Mouse (Mus musculus) adrenal gland, adult (tissue): ENCODE measurements around the gene Arhgef33.
"Not testable (repeated sequence)": the region's sequence is repeated elsewhere in the genome, so short reads cannot be mapped to it uniquely, and the experiment has no call there.

ENCODE experiments used
- DNase-seq, 2 experiments: peaks; one replicate each; pipeline ENCODE4 v3.0.0; 2022 to 2023; ENCODE audit warnings: low spot score in 1 of 2; ENCODE audit not compliant: inconsistent age in 2 of 2

Gene Arhgef33

GRCm38 (mm10) chr17:80332386-80332785 lies 25.2 kb downstream of the Arhgef33 start:
- peak in 1 of 2 experiments; percentile 62 for DNase-seq

GRCm38 (mm10) chr17:80345277-80345676 lies 38.1 kb downstream of the Arhgef33 start:
- DNase-seq: no peak

- DNase-seq: no peak
Observed at GRCm38 (mm10) chr17:80346591-80347125, 39.5 kb downstream of the Arhgef33 start.

- no peak for DNase-seq
Observed at GRCm38 (mm10) chr17:80347234-80347633, 40.0 kb downstream of the Arhgef33 start.

- DNase-seq: no peak
Observed at GRCm38 (mm10) chr17:80360245-80360644, 53.0 kb downstream of the Arhgef33 start.

- peak in 1 of 2 experiments; percentile 28 for DNase-seq
Observed at GRCm38 (mm10) chr17:80367276-80367675, 60.1 kb downstream of the Arhgef33 start.

GRCm38 (mm10) chr17:80368606-80369005 lies 61.4 kb downstream of the Arhgef33 start:
- DNase-seq: no peak

- peak; percentile 91 to 94 for DNase-seq
Observed at GRCm38 (mm10) chr17:80372989-80373725, 66.0 kb downstream of the Arhgef33 start, which contains the start of gene Gm10190. TSS of gene Gm10190 (minus strand) at chr17:80373541.

GRCm38 (mm10) chr17:80373726-80374096 lies 66.5 kb downstream of the Arhgef33 start:
- DNase-seq: no peak

GRCm38 (mm10) chr17:80378386-80378785 lies 71.2 kb downstream of the Arhgef33 start:
- DNase-seq: not testable (repeated sequence)

- no peak for DNase-seq
Observed at GRCm38 (mm10) chr17:80385671-80386070, 78.5 kb downstream of the Arhgef33 start.

GRCm38 (mm10) chr17:80390024-80390423 lies 82.8 kb downstream of the Arhgef33 start:
- DNase-seq: no peak

- peak; percentile 55 to 84 for DNase-seq
Observed at GRCm38 (mm10) chr17:80391423-80392403, 84.5 kb downstream of the Arhgef33 start.

GRCm38 (mm10) chr17:80398243-80398642 lies 91.0 kb downstream of the Arhgef33 start:
- DNase-seq: no peak

GRCm38 (mm10) chr17:80411182-80411581 lies 104.0 kb downstream of the Arhgef33 start:
- DNase-seq: no peak

- no peak for DNase-seq
Observed at GRCm38 (mm10) chr17:80418572-80419210, 111.5 kb downstream of the Arhgef33 start.

GRCm38 (mm10) chr17:80420998-80421397 lies 113.8 kb downstream of the Arhgef33 start:
- no peak for DNase-seq

GRCm38 (mm10) chr17:80426171-80426570 lies 119.0 kb downstream of the Arhgef33 start:
- no peak for DNase-seq

- no peak for DNase-seq
Observed at GRCm38 (mm10) chr17:80426901-80427300, 119.7 kb downstream of the Arhgef33 start.

- no peak for DNase-seq
Observed at GRCm38 (mm10) chr17:80427966-80428365, 120.8 kb downstream of the Arhgef33 start.

- DNase-seq: no peak
Observed at GRCm38 (mm10) chr17:80431997-80432396, 124.8 kb downstream of the Arhgef33 start.
